Comparison of ENCODE assay signal across 18 mouse cellular contexts in the genomic region with DNA sequence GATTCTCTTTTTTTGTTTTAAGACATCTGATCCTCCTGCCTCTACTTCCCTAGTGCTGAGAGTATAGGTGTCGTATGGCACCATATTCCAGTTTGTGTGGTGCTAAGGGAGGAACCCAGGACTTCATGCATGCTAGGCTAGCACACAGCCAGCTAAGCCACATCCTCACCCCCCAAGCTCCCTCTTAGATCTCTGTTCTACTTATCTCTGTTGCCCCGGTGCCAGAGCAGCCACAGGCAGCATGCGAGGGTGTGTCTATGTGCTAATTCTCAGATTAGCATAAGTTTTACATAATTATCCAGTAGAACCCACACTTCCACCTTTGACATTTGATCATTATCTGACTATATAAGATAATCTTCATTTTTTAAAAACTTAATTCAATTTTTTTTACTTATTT. TPM values are rescaled to one million over a fixed set of nuclear protein-coding genes. Genes with fewer than 3 reads are reported as not detected.
DNase-seq lines count a peak whose midpoint lies in the region; ATAC-seq and TF ChIP-seq lines count a peak whose summit lies in the region.
"Had no signal": no experiment of that assay in that cellular context is flagged by ENCODE, and none has a peak within 500 bp of the region (broad histone marks: within the 10 kb centered on the region; RNA-seq: fewer than 3 reads in every experiment).

No protein-coding gene starts in this region.

- H3K9me3 ChIP-seq in liver, embryonic 11.5 days (ENCODE audit: control insufficient read depth, low read length): no peaks in the 10 kb centered on the region
- H3K9me3 ChIP-seq in liver, postnatal 0 days (ENCODE audit: low read length): no peaks in the 10 kb centered on the region
- no peaks in the 10 kb centered on the region for H3K9me3 ChIP-seq in lung, postnatal 0 days (ENCODE audit: low read length)
- H3K9me3 ChIP-seq: heart, embryonic 13.5 days had no signal

- peak; percentile 65; the same call in 1 of the 2 replicates for ATAC-seq in liver, embryonic 11.5 days (replicated peaks; ENCODE audit: low FRiP score)
- ATAC-seq in liver, postnatal 0 days: no peak
- ATAC-seq in megakaryocyte-erythroid progenitor cell, adult 5-6 weeks (replicated peaks; ENCODE audit: low FRiP score, low TSS enrichment, poor library complexity, severe bottlenecking): peak; percentile 85
- ATAC-seq in lung, postnatal 0 days: no peak
- ATAC-seq: forebrain, embryonic 13.5 days; forebrain, postnatal 0 days; hindbrain, embryonic 16.5 days had no signal

- no peak for DNase-seq in liver, embryonic 11.5 days (ENCODE audit: low spot score)
- DNase-seq in liver, postnatal 0 days: no peak
- DNase-seq in 416B (ENCODE audit: low read depth) (peak; percentile 39), MEL-GATA-1-ER (ENCODE audit: extremely low read depth, low read depth) (peak; percentile 50)
- no peak for DNase-seq in lung, postnatal 0 days (ENCODE audit: low spot score)
- DNase-seq in kidney, adult 2 months: no peak
- DNase-seq: adrenal gland, postnatal 10 days; cerebellum, adult 11 months; cerebellum, adult 8-10 months; cerebellum, postnatal 14 days; forebrain, postnatal 0 days; gastrocnemius, postnatal 14 days; heart, postnatal 4 days had no signal

- WGBS in liver, embryonic 11.5 days: 44% methylated on average over 3 of the region's 3 CpGs
- WGBS in liver, postnatal 0 days (ENCODE audit: insufficient replicate concordance): 54% methylated on average over 3 of the region's 3 CpGs
- WGBS in lung, postnatal 0 days: 66% methylated on average over 3 of the region's 3 CpGs
- 81% methylated on average over 3 of the region's 3 CpGs for WGBS in kidney, adult 2 months

- H3K4me3 ChIP-seq in liver, embryonic 11.5 days (ENCODE audit: low read depth, low read length): no peak overlapping the region
- no peak overlapping the region for H3K4me3 ChIP-seq in liver, postnatal 0 days (ENCODE audit: low read depth, low read length)
- H3K4me3 ChIP-seq in lung, postnatal 0 days (ENCODE audit: low read depth, low read length): no peak overlapping the region
- H3K4me3 ChIP-seq in kidney, adult 2 months (ENCODE audit: insufficient read depth, low read depth, low read length): no peak overlapping the region
- H3K4me3 ChIP-seq: forebrain, embryonic 13.5 days; heart, embryonic 13.5 days; hindbrain, embryonic 12.5 days had no signal

- peaks cover 3% of the 10 kb centered on the region; the same call in 1 of the 2 replicates for H3K4me1 ChIP-seq in liver, embryonic 11.5 days (replicated peaks; ENCODE audit: control insufficient read depth, insufficient read depth, low read length)
- peaks cover 4% of the 10 kb centered on the region for H3K4me1 ChIP-seq in liver, postnatal 0 days (ENCODE audit: insufficient read depth)
- H3K4me1 ChIP-seq in lung, postnatal 0 days (ENCODE audit: insufficient read depth, low read depth, low read length): no peaks in the 10 kb centered on the region
- no peaks in the 10 kb centered on the region for H3K4me1 ChIP-seq in kidney, adult 2 months (ENCODE audit: control insufficient read depth, insufficient read depth, low read length)
- H3K4me1 ChIP-seq: forebrain, embryonic 13.5 days; hindbrain, embryonic 12.5 days had no signal

- no peak overlapping the region for H3K27ac ChIP-seq in liver, embryonic 11.5 days (ENCODE audit: low read depth, low read length)
- no peak overlapping the region for H3K27ac ChIP-seq in liver, postnatal 0 days (ENCODE audit: low read depth)
- H3K27ac ChIP-seq in lung, postnatal 0 days (ENCODE audit: low read length): no peak overlapping the region
- H3K27ac ChIP-seq in kidney, adult 2 months (ENCODE audit: insufficient read depth, low read depth, low read length): no peak overlapping the region
- H3K27ac ChIP-seq: forebrain, embryonic 13.5 days; heart, embryonic 13.5 days; hindbrain, embryonic 12.5 days had no signal

- TF ChIP-seq EP300 in liver, postnatal 0 days (IDR thresholded peaks at IDR 0.05; ENCODE audit: low read depth): no peak
- no peak for TF ChIP-seq EP300 in lung, postnatal 0 days (IDR thresholded peaks at IDR 0.05)

- no peak for TF ChIP-seq CTCF in liver, postnatal 0 days (IDR thresholded peaks at IDR 0.05; ENCODE audit: low read depth)
- TF ChIP-seq CTCF in lung, postnatal 0 days (IDR thresholded peaks at IDR 0.05): no peak
- TF ChIP-seq CTCF in kidney, adult 2 months (conservative IDR thresholded peaks at IDR 0.05; ENCODE audit: insufficient read depth, insufficient read length, low read depth, low read length): no peak

- H3K4me2 ChIP-seq in liver, embryonic 11.5 days: no peak overlapping the region
- no peak overlapping the region for H3K4me2 ChIP-seq in liver, postnatal 0 days (ENCODE audit: low read depth, low read length)
- no peak overlapping the region for H3K4me2 ChIP-seq in lung, postnatal 0 days (replicated peaks; ENCODE audit: low read depth, low read length)
- H3K4me2 ChIP-seq: forebrain, embryonic 13.5 days; heart, embryonic 13.5 days; hindbrain, embryonic 12.5 days had no signal

- TF ChIP-seq POLR2A in kidney, adult 2 months (IDR thresholded peaks at IDR 0.05; ENCODE audit: low read depth, low read length): no peak

- H3K9ac ChIP-seq in liver, embryonic 11.5 days (ENCODE audit: low read depth, low read length): no peak overlapping the region
- H3K9ac ChIP-seq in liver, postnatal 0 days (replicated peaks): no peak overlapping the region
- no peak overlapping the region for H3K9ac ChIP-seq in lung, postnatal 0 days (replicated peaks; ENCODE audit: low read depth)
- H3K9ac ChIP-seq: forebrain, embryonic 13.5 days; forebrain, postnatal 0 days; heart, embryonic 13.5 days; hindbrain, embryonic 12.5 days had no signal

- no peaks in the 10 kb centered on the region for H3K27me3 ChIP-seq in liver, embryonic 11.5 days (replicated peaks; ENCODE audit: control insufficient read depth, insufficient read depth, low read length)
- no peaks in the 10 kb centered on the region for H3K27me3 ChIP-seq in liver, postnatal 0 days (ENCODE audit: insufficient read depth, low read length)
- H3K27me3 ChIP-seq in lung, postnatal 0 days (replicated peaks; ENCODE audit: insufficient read depth, low read length): no peaks in the 10 kb centered on the region
- no peaks in the 10 kb centered on the region for H3K27me3 ChIP-seq in kidney, adult 2 months (replicated peaks; ENCODE audit: control insufficient read depth, insufficient read depth, low read length)
- H3K27me3 ChIP-seq: forebrain, embryonic 13.5 days; heart, embryonic 13.5 days; hindbrain, embryonic 12.5 days had no signal

- H3K36me3 ChIP-seq in liver, embryonic 11.5 days (ENCODE audit: control insufficient read depth, insufficient read depth, low read length): no peaks in the 10 kb centered on the region
- no peaks in the 10 kb centered on the region for H3K36me3 ChIP-seq in liver, postnatal 0 days (replicated peaks; ENCODE audit: insufficient read depth, low read length)
- H3K36me3 ChIP-seq in lung, postnatal 0 days (ENCODE audit: insufficient read depth, low read length): no peaks in the 10 kb centered on the region
- H3K36me3 ChIP-seq in kidney, adult 2 months (ENCODE audit: control insufficient read depth, insufficient read depth, low read length): no peaks in the 10 kb centered on the region
- H3K36me3 ChIP-seq: heart, embryonic 13.5 days; hindbrain, embryonic 12.5 days had no signal

RNA-seq across cellular contexts. Expression of a gene that starts 21.0 kb away (rescaled TPM):
- polyA plus RNA-seq in liver, embryonic 11.5 days (2014; fragmentation: Nextera tagmentation; extraction: Ambion mirVana): 39.7 and 40.7 TPM in 2 replicates
- polyA plus RNA-seq in liver, postnatal 0 days (2015; fragmentation: Nextera tagmentation; extraction: Ambion mirVana): 194 and 201 TPM in 2 replicates
- not detected in 2 replicates for total RNA-seq in megakaryocyte-erythroid progenitor cell, adult 5-6 weeks (2014; fragmentation: Nextera tagmentation)
- not detected in 2 replicates for total RNA-seq in megakaryocyte-erythroid progenitor cell, adult 5-6 weeks (2017)
- polyA plus RNA-seq in lung, postnatal 0 days (2015; fragmentation: Nextera tagmentation; extraction: Ambion mirVana): 121 and 127 TPM in 2 replicates
- polyA plus RNA-seq in kidney, adult 2 months (2012; rRNA removed): 232 and 266 TPM in 2 replicates

RNA-seq across cellular contexts. Expression of a gene that starts 26.0 kb away (rescaled TPM):
- 541 and 569 TPM in 2 replicates for polyA plus RNA-seq in liver, embryonic 11.5 days (2014; fragmentation: Nextera tagmentation; extraction: Ambion mirVana)
- polyA plus RNA-seq in liver, postnatal 0 days (2015; fragmentation: Nextera tagmentation; extraction: Ambion mirVana): 2,261 and 2,342 TPM in 2 replicates
- total RNA-seq in megakaryocyte-erythroid progenitor cell, adult 5-6 weeks (2014; fragmentation: Nextera tagmentation): 120 and 154 TPM in 2 replicates
- 135 and 188 TPM in 2 replicates for total RNA-seq in megakaryocyte-erythroid progenitor cell, adult 5-6 weeks (2017)
- 646 and 687 TPM in 2 replicates for polyA plus RNA-seq in lung, postnatal 0 days (2015; fragmentation: Nextera tagmentation; extraction: Ambion mirVana)
- 1,108 and 1,337 TPM in 2 replicates for polyA plus RNA-seq in kidney, adult 2 months (2012; rRNA removed)

RNA-seq across cellular contexts. Expression of a gene that starts 26.1 kb away (rescaled TPM):
- 23.5 and 24.3 TPM in 2 replicates for polyA plus RNA-seq in liver, embryonic 11.5 days (2014; fragmentation: Nextera tagmentation; extraction: Ambion mirVana)
- polyA plus RNA-seq in liver, postnatal 0 days (2015; fragmentation: Nextera tagmentation; extraction: Ambion mirVana): 5.1 and 5.5 TPM in 2 replicates
- total RNA-seq in megakaryocyte-erythroid progenitor cell, adult 5-6 weeks (2014; fragmentation: Nextera tagmentation): 9.2 and 20.1 TPM in 2 replicates
- total RNA-seq in megakaryocyte-erythroid progenitor cell, adult 5-6 weeks (2017): 1.7 and 11.7 TPM in 2 replicates
- polyA plus RNA-seq in lung, postnatal 0 days (2015; fragmentation: Nextera tagmentation; extraction: Ambion mirVana): 10.7 and 12.5 TPM in 2 replicates
- polyA plus RNA-seq in kidney, adult 2 months (2012; rRNA removed): 4.3 and 5.1 TPM in 2 replicates

Comparison
In these comparisons a context has a peak if more than half of its experiments do, and no peak if none do; other contexts are left out.
1. ATAC-seq: peak in liver, embryonic 11.5 days (single experiment) and megakaryocyte-erythroid progenitor cell, adult 5-6 weeks (single experiment); none in liver, postnatal 0 days (single experiment) and lung, postnatal 0 days (single experiment).
2. DNase-seq: peak in 416B (single experiment) and MEL-GATA-1-ER (single experiment); none in liver, embryonic 11.5 days (single experiment), liver, postnatal 0 days (single experiment), lung, postnatal 0 days (single experiment) and kidney, adult 2 months (single experiment).